ENCODE assay signal across 28 mouse cellular contexts in the genomic region with DNA sequence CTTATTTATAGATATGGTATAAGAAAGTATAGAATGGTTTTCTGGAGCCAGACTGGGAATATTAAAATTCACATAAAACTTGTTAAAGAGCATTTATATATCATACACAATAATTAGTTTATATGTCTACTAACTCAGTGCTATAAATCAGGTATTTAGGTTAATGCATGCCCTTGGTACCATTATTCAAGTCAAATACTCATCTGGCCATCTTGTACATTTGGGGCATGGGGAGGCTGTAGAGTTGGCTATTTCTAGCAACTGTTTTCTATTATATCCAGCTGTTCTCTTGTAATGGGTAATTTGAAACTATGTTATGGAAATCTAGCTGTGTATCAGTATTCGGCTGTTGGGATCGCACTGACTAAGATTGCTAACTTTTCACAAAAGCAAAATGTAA.
"Had no signal": no experiment of that assay in that cellular context is flagged by ENCODE, and none has a peak within 500 bp of the region (broad histone marks: within the 10 kb centered on the region; RNA-seq: fewer than 3 reads in every experiment).

No protein-coding gene starts in this region.

- H3K4me1 ChIP-seq: embryonic facial prominence, embryonic 10.5 days; embryonic facial prominence, embryonic 12.5 days; embryonic facial prominence, embryonic 13.5 days; embryonic facial prominence, embryonic 15.5 days; forebrain, embryonic 12.5 days; forebrain, embryonic 13.5 days; forebrain, embryonic 15.5 days had no signal

- H3K27ac ChIP-seq: embryonic facial prominence, embryonic 10.5 days; embryonic facial prominence, embryonic 12.5 days; embryonic facial prominence, embryonic 13.5 days; embryonic facial prominence, embryonic 15.5 days; forebrain, embryonic 12.5 days; forebrain, embryonic 13.5 days; forebrain, embryonic 15.5 days; gastrocnemius, adult 2 months; heart, adult 2 months had no signal

- H3K36me3 ChIP-seq: embryonic facial prominence, embryonic 10.5 days; embryonic facial prominence, embryonic 12.5 days; embryonic facial prominence, embryonic 13.5 days; embryonic facial prominence, embryonic 15.5 days; forebrain, embryonic 12.5 days; forebrain, embryonic 15.5 days had no signal

- H3K4me3 ChIP-seq: embryonic facial prominence, embryonic 10.5 days; embryonic facial prominence, embryonic 12.5 days; embryonic facial prominence, embryonic 13.5 days; embryonic facial prominence, embryonic 15.5 days; erythroblast, embryonic 14.5 days; forebrain, embryonic 12.5 days; forebrain, embryonic 13.5 days; forebrain, embryonic 15.5 days; gastrocnemius, adult 2 months; heart, adult 2 months had no signal

- H3K9ac ChIP-seq: embryonic facial prominence, embryonic 12.5 days; embryonic facial prominence, embryonic 13.5 days; embryonic facial prominence, embryonic 15.5 days; forebrain, embryonic 12.5 days; forebrain, embryonic 13.5 days; forebrain, embryonic 15.5 days; forebrain, postnatal 0 days had no signal

- H3K9me3 ChIP-seq: embryonic facial prominence, embryonic 10.5 days; embryonic facial prominence, embryonic 12.5 days; embryonic facial prominence, embryonic 13.5 days; embryonic facial prominence, embryonic 15.5 days; forebrain, embryonic 12.5 days; forebrain, embryonic 13.5 days; forebrain, embryonic 15.5 days had no signal

- H3K27me3 ChIP-seq: embryonic facial prominence, embryonic 12.5 days; embryonic facial prominence, embryonic 13.5 days; embryonic facial prominence, embryonic 15.5 days; forebrain, embryonic 12.5 days; forebrain, embryonic 13.5 days; forebrain, embryonic 15.5 days had no signal

- H3K4me2 ChIP-seq: embryonic facial prominence, embryonic 12.5 days; embryonic facial prominence, embryonic 13.5 days; embryonic facial prominence, embryonic 15.5 days; forebrain, embryonic 12.5 days; forebrain, embryonic 13.5 days; forebrain, embryonic 15.5 days had no signal

- DNase-seq: cerebellum, adult 2 months; cerebellum, adult 8-10 months; cerebellum, adult 9-10 months; cerebellum, adult 9-11 months; cerebellum, postnatal 10 days; cerebellum, postnatal 14 days; cerebellum, postnatal 25 days; cerebellum, postnatal 36 days; embryo, embryonic 11 days; forebrain, postnatal 0 days; gastrocnemius, adult 2 months; gastrocnemius, postnatal 10 days; gastrocnemius, postnatal 14 days; gastrocnemius, postnatal 25 days; gastrocnemius, postnatal 36 days; heart, adult 11 months; heart, adult 18-20 months; heart, adult 2 months had no signal

- ATAC-seq: forebrain, embryonic 13.5 days; forebrain, embryonic 14.5 days; forebrain, embryonic 15.5 days; forebrain, embryonic 16.5 days; forebrain, postnatal 0 days had no signal
